In the genomic region with DNA sequence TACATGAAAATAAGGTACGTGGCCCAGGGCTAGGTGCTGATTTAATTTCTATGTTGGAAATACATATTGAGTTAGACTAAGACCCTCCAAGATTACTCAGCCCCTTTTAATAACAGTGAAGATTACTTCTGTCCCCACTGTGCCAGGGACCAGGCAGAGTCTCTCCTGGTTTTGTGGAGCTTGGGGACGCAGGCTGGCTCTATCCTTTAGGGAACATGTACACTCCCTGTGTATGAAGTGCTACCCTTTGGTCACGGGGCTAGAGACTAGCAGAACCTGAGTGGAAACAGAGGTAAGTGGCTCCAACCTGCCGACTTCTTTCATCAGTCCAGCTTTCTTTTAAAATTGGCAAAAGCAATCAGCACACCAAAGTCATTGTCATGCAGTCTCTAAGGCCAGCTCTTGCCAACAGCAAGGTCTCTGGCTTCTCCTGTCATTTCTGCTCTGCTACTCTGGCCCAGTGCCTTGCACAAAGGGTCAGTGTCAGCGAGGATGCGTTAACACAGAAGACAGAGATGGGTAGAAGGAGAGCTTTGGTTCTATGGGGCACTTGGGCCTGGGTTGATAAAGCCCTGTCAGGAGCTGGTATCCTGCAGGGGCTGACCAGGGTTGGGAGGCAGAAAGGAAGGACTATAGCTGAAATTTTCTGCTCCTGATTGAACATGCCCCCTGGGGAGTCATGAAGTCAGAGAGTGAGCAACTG, we compare ENCODE assay signal across 18 mouse cellular contexts. TPM values are rescaled to one million over a fixed set of nuclear protein-coding genes. Genes with fewer than 3 reads are reported as not detected.
DNase-seq lines count a peak whose midpoint lies in the region; ATAC-seq lines count a peak whose summit lies in the region.
"Had no signal": no experiment of that assay in that cellular context is flagged by ENCODE, and none has a peak within 500 bp of the region (broad histone marks: within the 10 kb centered on the region; RNA-seq: fewer than 3 reads in every experiment).

No protein-coding gene starts in this region.

- no peak overlapping the region; the same call in 1 of the 2 replicates for H3K4me3 ChIP-seq in hindbrain, embryonic 10.5 days
- H3K4me3 ChIP-seq in hindbrain, embryonic 13.5 days, result no peak overlapping the region
- H3K4me3 ChIP-seq in midbrain, embryonic 15.5 days, result no peak overlapping the region
- H3K4me3 ChIP-seq: embryonic facial prominence, embryonic 13.5 days; liver, embryonic 15.5 days had no signal

- 45% methylated on average over 6 of the region's 6 CpGs for WGBS in hindbrain, embryonic 10.5 days
- 40% methylated on average over 6 of the region's 6 CpGs for WGBS in hindbrain, embryonic 13.5 days
- 49% methylated on average over 6 of the region's 6 CpGs for WGBS in midbrain, embryonic 15.5 days

- peak overlapping the region; percentile 79 for H3K27ac ChIP-seq in hindbrain, embryonic 10.5 days
- peak overlapping the region; percentile 30; the same call in 1 of the 2 replicates for H3K27ac ChIP-seq in hindbrain, embryonic 13.5 days
- no peak overlapping the region for H3K27ac ChIP-seq in midbrain, embryonic 15.5 days
- H3K27ac ChIP-seq: embryonic facial prominence, embryonic 13.5 days; liver, embryonic 15.5 days had no signal

- no peaks in the 10 kb centered on the region for H3K36me3 ChIP-seq in hindbrain, embryonic 10.5 days
- no peaks in the 10 kb centered on the region for H3K36me3 ChIP-seq in hindbrain, embryonic 13.5 days
- H3K36me3 ChIP-seq in midbrain, embryonic 15.5 days (replicated peaks), result no peaks in the 10 kb centered on the region
- H3K36me3 ChIP-seq: embryonic facial prominence, embryonic 13.5 days; liver, embryonic 15.5 days had no signal

- no peak overlapping the region for H3K9ac ChIP-seq in hindbrain, embryonic 13.5 days
- H3K9ac ChIP-seq in midbrain, embryonic 15.5 days, result no peak overlapping the region
- H3K9ac ChIP-seq: embryonic facial prominence, embryonic 13.5 days; liver, embryonic 15.5 days had no signal

- peak; percentile 32; the same call in 1 of the 2 replicates for ATAC-seq in hindbrain, embryonic 13.5 days (ENCODE audit: low FRiP score)
- 0 out of 2 replicates have a peak, but pooled peaks have one; percentile 39 for ATAC-seq in midbrain, embryonic 15.5 days (replicated peaks)
- ATAC-seq: lung, postnatal 0 days had no signal

- H3K4me1 ChIP-seq in hindbrain, embryonic 10.5 days (replicated peaks), result peaks cover 46% of the 10 kb centered on the region
- peaks cover 17% of the 10 kb centered on the region for H3K4me1 ChIP-seq in hindbrain, embryonic 13.5 days (replicated peaks)
- peaks cover 10% of the 10 kb centered on the region; the same call in 1 of the 2 replicates for H3K4me1 ChIP-seq in midbrain, embryonic 15.5 days
- H3K4me1 ChIP-seq: liver, embryonic 15.5 days had no signal

- DNase-seq in heart, adult 11 months, result peak; percentile 63
- no peak for DNase-seq in heart, postnatal 14 days
- DNase-seq in hindbrain, embryonic 10.5 days (ENCODE audit: low spot score), result peak; percentile 53
- no peak for DNase-seq in thymus, postnatal 10 days (ENCODE audit: low spot score in 2 of 2)
- DNase-seq in right cerebral cortex, adult 18-20 months, result no peak
- DNase-seq: cerebellum, adult 9-11 months; kidney, adult 8-10 months; kidney, postnatal 25 days; layer of hippocampus, adult 9-11 months; right cerebral cortex, postnatal 14 days; thymus, postnatal 36 days had no signal

- peaks cover 9% of the 10 kb centered on the region; the same call in 1 of the 2 replicates for H3K27me3 ChIP-seq in hindbrain, embryonic 10.5 days (ENCODE audit: insufficient read depth, poor library complexity, severe bottlenecking)
- 0 out of 2 replicates have a peak, but pooled peaks cover 3% of the 10 kb centered on the region for H3K27me3 ChIP-seq in hindbrain, embryonic 13.5 days
- H3K27me3 ChIP-seq in midbrain, embryonic 15.5 days (replicated peaks), result no peaks in the 10 kb centered on the region
- H3K27me3 ChIP-seq: embryonic facial prominence, embryonic 13.5 days; liver, embryonic 15.5 days had no signal

- H3K4me2 ChIP-seq in hindbrain, embryonic 13.5 days, result no peak overlapping the region
- no peak overlapping the region for H3K4me2 ChIP-seq in midbrain, embryonic 15.5 days
- H3K4me2 ChIP-seq: embryonic facial prominence, embryonic 13.5 days; liver, embryonic 15.5 days had no signal

- H3K9me3 ChIP-seq in hindbrain, embryonic 10.5 days, result no peaks in the 10 kb centered on the region
- no peaks in the 10 kb centered on the region for H3K9me3 ChIP-seq in hindbrain, embryonic 13.5 days
- no peaks in the 10 kb centered on the region for H3K9me3 ChIP-seq in midbrain, embryonic 15.5 days
- H3K9me3 ChIP-seq: embryonic facial prominence, embryonic 13.5 days; liver, embryonic 15.5 days had no signal

- intact Hi-C loops in heart, postnatal 14 days (cut with DNase I), result no loop called here

RNA-seq across cellular contexts. Expression of a gene that starts 9.1 kb away (rescaled TPM):
- 1 to 10 TPM; 1.0 to 1.1 TPM for total RNA-seq in heart, postnatal 14 days (2021)
- polyA plus RNA-seq in hindbrain, embryonic 10.5 days (2016; fragmentation: Nextera tagmentation; extraction: Ambion mirVana), result 2.2 and 2.5 TPM in 2 replicates
- polyA plus RNA-seq in hindbrain, embryonic 13.5 days (2015; fragmentation: Nextera tagmentation; extraction: Ambion mirVana), result 25.1 and 25.8 TPM in 2 replicates
- polyA plus RNA-seq in midbrain, embryonic 15.5 days (2015; fragmentation: Nextera tagmentation; extraction: Ambion mirVana), result 49.3 and 58.4 TPM in 2 replicates
- total RNA-seq: granulocyte monocyte progenitor cell, adult 5-6 weeks; megakaryocyte progenitor cell, adult 5-6 weeks had no signal

Comparison
In these comparisons a context has a peak if more than half of its experiments do, and no peak if none do; other contexts are left out.
1. DNase-seq: peak in heart, adult 11 months (single experiment) and hindbrain, embryonic 10.5 days (single experiment); none in heart, postnatal 14 days (0 of 2), thymus, postnatal 10 days (0 of 2) and right cerebral cortex, adult 18-20 months (single experiment).